Mouse (Mus musculus) cerebellum, postnatal 14 days (tissue): Measurements from ENCODE around the gene Erg.
A peak's percentile ranks its signal among the peaks of the same experiment; 100 is the strongest.

Experiments used
- DNase-seq, 2 experiments: peaks; one replicate each; pipeline ENCODE4 v3.0.0; 2021; ENCODE audit warnings: mixed read lengths in 2 of 2

The Erg gene

DNA sequence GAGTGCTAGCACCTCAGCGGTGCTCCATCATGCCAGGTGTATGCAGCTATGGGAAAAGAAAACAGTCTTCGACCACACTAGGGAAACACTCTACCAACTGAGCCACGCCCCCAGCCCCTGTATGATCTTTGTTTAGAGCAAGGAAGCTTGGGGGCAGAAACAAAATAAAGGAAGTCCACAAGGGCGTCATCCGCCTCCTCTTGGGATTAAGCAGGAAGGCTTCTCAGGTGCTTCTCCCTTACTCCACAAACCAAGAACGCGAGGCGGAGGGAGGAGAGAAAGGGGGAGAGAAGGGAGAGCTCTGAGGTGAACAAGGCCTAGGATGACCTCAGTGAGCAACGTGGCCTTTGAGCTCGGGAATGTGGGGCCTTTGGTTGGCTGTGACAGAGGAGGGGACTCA lies 241.4 kb downstream of the Erg start:
- no peak for DNase-seq

DNA sequence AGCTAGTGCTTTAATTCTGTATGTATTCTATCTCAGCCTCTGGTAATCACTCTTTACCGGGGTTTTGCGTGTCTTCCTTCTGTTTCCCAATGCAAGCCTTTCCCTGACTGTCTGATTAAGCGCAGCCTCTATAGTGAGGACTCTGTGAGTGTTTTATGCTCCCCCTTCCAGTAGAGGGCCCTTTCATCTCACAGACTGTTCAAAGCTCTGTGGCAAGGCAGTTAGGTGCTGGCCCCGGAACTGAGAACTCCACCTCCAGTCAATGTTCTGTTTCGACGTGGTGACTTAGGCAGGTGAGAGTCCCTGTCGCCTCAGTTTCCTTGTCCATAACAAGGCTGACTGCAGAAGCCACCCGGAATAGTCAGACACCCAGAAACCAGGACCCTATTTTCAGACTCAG lies 244.4 kb downstream of the Erg start:
- no peak for DNase-seq

DNA sequence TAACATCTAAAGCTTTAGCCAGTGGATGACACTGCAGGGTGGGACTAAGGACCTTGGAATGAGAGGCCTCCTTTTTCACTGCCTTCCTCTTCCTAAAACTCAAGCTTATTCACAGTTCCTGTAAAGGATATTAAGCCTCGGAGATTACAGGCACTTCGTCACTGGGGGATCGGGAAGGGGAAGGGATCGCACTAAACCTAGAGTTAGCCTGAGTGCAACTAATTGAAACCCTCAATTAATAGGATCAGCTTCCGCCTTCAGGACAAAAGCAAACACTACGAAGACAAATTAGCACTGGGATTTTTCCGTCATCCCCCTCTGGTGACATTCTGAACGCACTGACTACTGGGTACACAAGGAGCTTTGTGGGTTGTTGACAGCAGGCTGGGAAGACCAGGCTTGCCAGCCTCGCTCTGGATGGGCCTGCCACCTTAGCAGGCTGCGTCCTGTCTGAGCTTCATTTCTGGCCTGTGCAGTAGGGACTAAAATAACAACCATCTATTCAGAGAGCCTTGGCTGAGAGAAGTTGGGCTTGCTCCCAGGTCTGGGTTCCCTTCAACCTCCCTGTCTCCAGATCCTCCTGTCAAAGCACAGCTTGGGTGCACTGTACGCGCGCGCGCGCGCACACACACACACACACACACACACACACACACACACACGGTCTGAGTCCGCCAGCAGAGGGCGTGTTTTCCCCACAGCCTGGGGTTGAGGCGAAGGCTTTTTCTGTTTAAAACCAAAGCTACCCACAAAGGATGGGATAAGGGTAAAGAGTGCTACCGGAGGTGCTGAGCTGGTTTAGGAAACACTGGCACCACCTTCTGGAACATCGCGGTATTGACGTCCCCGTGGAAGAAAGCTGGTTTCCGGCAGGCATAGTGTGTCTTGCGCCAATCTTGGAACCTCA lies 245.3 kb downstream of the Erg start:
- peak; percentile 94 to 97 for DNase-seq

DNA sequence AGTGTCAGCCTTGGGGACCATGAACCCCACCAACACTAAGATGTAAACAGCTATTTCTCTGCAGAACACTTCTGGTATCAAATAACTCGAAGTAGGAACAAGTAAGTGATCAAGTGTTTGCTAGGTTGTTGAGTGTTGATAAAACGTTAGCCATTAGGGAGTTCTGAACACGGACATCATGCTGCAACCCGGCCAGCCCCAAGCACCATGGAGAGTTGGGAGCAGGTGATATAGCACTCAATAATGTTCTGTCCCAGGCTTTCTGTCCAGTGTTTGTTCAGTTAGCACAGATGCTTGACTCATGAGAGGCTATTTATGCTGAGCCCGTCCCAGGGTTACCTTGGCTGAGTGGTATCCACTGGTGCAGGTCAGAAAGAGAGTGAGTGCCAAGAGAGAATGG lies 254.2 kb downstream of the Erg start:
- no peak for DNase-seq

DNA sequence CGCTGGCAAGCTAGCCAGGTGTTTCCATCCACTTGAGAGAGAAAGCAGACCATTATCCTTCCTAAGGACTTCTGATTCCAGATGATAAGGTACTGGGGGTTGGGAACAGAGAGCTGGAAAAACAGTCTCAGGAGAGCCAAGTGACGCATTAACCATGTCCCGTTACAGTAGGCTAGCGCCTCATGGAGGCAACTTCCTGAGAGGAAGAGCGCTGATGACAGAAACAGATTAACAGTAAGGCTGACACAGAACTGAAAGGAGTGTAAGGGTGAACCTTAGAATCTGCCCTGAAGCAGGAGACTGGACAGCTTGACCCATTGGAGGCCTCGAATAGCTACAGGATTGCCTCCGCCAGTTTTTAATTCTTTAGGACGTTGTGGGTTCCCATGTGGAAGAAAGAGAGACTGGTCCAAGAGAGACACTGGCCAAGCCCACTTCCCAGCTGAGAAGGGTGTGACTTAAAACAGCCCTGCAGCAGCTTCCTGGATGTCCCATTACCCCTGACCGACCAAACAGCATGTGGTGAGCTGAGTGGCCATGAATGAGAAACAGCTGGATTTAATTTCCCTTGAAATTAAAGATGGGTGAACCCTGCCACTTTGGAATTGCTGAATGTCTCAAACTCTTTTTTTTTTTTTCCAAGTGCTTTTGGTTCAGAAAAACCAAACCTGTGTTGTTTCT lies 264.3 kb downstream of the Erg start:
- no peak for DNase-seq
